Mouse (Mus musculus) erythroblast, adult 5-6 weeks (primary cell): ENCODE results near the gene Fcna. TPM values are rescaled to one million over a fixed set of nuclear protein-coding genes. Genes with fewer than 3 reads are reported as not detected.
A peak's percentile ranks its signal among the peaks of the same experiment; 100 is the strongest.

Source experiments
- ATAC-seq: replicated peaks from 2 replicates; pipeline ENCODE4 v1.8.0; 2016; ENCODE audit warnings: moderate number of reproducible peaks, mild to moderate bottlenecking, moderate TSS enrichment, inconsistent platforms; ENCODE audit not compliant: poor library complexity, low FRiP score, severe bottlenecking
- total RNA-seq, 2 experiments: library from RNA; stranded (forward) in 1 of 2; stranded (reverse) in 1 of 2; fragments of 150-400 nt in 1 of 2; fragments of 200-764, 138-1000 nt in 1 of 2; gene quantifications; 2 replicates each; pipeline versions ENCODE4 v1.2.3 to v1.2.4; 2015 to 2017; ENCODE audit warnings: low replicate concordance in 2 of 2

Fcna gene
- total RNA-seq, 2 experiments from 2014 or later, result 27.7 to 47.1 TPM

DNA sequence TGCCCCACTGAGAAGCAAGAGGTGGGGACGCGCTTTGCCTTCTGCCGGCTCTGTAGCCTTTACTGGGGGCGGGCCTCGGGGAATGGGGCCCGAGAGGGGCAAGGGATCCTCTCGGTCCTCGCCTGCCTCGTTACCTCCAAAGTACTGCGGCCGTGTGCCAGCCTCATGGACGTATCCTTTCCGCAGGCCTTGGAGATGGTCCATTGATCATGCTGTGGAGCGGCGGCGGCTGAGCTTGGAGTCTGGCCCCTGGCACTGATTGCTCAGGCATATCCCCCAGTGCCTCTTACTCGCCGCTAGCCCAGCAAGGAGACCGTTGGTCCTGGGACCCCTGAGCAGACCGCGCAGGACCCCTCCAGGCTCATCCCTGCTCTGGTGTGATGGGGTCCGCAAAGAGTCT lies 11.4 kb downstream of the Fcna start:
- no peak for ATAC-seq

GRCm38 (mm10) chr2:25608671-25609070 lies 19.2 kb downstream of the Fcna start:
- ATAC-seq, result peak; percentile 40

DNA sequence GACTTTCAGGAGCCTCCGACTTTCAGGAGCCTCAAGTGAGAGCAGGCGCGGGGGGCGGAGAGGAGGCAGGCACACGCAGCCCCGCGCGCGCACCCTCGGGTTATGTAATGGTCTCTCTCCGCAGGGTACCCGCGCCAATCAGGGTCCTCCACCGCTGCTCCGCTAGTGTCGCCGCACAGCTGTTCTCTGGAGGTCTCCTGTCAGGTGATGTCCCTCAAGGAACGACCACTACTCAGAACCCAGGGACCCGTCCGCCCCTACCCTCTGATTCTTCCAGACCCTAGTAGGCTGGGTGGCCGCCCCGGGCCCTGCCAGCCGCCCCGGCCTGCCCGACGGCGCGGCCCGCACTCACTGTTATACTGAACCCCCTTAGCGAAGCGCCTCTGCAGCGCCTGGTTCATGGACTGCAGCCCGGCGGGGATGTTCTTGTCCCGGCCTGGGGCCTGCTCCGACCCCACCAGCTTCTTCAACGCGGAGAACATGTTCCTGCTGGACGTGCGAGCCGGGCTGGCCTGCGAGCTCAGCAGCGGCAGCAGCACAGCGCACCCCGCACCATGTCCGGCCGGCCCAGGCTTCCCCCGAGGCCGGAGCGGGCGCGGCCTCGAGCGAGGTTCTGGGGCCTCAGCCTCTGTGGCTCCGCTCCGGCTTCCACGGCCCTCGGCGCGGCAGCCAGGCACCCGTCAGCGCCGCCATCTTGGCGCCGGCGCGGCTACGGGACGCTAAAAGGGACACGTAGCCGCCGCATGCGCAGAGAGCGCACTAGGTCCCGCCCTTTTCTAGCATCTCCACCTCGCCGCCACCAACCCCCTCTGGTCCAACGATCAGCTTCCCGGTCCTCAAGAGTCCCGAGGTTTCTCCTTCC lies 19.8 kb downstream of the Fcna start, which contains the start of gene Rabl6:
Gene Rabl6 (minus strand): TSS at position 761 of the 862 bp plus-strand sequence.
- ATAC-seq, result peak; percentile 89

GRCm38 (mm10) chr2:25602526-25602925 lies 25.3 kb downstream of the Fcna start:
- no peak for ATAC-seq

GRCm38 (mm10) chr2:25600037-25600436 lies 27.8 kb downstream of the Fcna start:
- no peak for ATAC-seq

DNA sequence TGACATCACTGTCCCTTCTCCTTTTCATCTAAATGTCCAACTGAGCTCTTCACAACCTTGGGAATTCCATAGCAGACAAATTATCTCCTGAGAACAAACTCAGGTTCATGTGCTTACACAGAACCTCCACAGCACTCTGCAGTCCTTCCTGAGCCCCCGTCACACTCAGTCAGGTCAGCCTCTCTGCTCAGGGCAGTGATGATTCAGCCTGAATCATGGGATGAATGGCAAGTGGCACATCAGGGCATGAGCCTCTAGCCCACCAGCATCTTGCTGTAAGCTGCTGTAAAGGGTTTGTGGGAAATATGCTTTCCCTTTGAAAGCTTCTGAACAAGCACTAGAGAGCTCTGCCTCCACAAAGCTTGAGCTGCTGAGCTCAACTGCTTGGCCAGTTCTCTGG lies 29.1 kb downstream of the Fcna start:
- no peak for ATAC-seq

DNA sequence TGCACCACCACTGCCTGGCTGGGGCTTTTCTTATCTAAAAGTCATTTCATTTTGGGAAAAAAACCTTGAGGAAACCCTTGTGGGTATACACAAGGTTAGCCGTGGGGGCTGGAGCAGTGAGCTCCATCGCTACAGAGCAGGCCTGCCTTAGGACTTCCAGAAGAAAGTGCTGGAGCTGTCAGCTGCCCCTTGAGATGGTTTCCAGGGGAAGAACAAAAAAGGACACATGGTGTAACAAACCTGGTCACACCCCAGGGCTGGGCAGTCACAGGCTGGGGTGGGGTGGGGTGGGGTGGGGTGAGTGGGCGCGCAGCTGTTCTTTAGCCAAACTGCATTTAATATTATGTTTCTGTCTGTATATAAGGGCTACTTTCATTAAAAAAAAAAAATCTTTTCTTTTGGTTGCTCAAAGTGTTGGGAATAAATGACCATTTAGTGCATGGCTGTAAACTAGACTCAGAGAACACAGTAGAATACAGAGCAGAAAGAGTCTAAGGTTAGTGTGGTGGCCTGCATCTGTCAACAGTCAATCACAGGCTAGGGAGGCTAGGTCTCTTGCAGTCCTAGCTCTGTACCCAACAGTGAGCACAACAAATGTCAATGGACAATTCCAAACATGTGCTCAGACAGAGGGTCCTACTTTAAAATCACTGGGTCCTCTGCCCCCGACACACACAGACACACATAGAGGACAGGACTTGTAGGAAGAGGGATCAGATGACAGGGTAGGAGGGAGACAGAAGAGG lies 30.9 kb downstream of the Fcna start:
- no peak for ATAC-seq

DNA sequence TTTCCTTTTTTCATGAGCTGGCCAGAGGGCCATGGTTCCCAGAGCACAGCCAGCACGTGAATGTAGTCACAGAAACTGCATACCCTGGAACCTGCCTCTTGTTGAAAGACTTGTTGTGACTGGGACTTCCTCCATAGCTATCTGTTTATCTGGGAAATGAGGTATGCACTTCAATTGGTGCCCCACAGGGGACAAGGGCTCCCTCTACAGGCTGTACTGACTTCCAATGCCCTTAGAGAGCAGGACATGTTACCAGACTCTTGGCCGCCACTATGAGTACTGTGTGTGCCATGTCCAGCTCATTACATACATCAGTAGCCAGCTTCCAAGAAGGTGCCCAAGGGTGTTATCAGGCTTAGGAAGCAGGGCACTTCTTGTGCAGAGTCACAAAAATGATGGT lies 36.0 kb downstream of the Fcna start:
- peak; percentile 55; the same call in 1 of the 2 replicates for ATAC-seq

GRCm38 (mm10) chr2:25588227-25588907 lies 39.5 kb downstream of the Fcna start:
- ATAC-seq, result no peak

GRCm38 (mm10) chr2:25587290-25587689 lies 40.5 kb downstream of the Fcna start:
- no peak for ATAC-seq

DNA sequence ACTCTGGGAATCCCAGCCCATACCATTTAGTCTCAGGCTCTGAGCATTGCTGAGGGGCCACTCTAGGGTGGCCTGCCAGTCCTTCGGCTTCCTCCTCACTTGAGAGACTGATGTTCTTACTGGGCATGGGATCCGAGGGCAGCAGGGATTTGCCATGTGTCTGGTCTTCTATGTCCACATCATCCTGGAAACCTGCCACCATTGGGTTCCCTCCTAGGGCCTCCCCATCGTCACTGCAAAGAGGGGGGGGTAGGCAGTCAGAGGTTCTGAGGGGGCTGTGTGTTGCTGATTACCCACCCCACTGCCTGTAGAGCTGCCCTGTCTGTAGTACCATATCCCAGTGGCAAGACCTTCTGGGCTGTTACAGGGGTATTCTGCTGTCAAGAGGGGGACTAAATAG lies 42.2 kb downstream of the Fcna start:
- no peak for ATAC-seq

GRCm38 (mm10) chr2:25584856-25585255 lies 43.0 kb downstream of the Fcna start:
- no peak for ATAC-seq

DNA sequence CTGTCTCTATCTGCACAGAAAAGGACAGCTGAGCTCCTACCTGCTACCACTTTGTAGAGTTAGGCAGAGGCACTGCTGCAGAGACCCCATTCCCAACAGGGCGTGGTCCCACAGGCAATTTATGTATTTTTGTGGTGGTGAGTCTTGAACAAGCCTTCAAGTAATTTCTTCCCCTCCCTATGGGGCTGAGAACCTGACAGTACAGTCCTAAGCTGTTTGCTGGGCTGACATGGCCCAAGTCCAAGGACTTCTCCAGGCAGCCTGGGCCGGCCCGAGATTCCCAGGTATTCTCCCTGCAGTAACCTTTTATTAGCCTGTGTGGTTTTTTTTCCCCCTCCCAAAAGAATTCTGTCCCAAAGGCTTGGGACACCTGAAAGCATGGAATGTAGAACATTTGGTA lies 43.7 kb downstream of the Fcna start:
- ATAC-seq, result no peak

DNA sequence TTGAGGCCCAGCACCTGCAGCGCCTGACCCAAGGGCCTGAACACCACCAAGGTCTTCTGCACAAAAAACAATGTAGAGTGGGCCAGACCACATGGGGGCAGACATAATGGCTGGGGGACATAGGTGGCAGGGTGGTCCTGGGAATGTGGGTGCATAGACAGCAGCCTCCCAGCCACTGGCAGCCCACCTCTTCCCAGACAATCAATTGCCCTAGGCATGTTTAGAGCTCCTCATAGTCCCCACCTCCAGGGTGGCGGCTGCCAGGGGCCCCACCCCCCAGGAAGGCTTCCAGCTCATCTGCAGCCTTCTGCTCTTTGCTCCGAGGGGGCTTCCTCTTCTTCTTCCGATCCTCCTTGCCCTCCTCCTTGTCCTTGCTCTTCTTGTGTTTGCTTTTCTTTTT lies 44.3 kb downstream of the Fcna start:
- ATAC-seq, result no peak

GRCm38 (mm10) chr2:25583120-25583481 lies 44.7 kb downstream of the Fcna start:
- no peak for ATAC-seq

GRCm38 (mm10) chr2:25582466-25583119 lies 45.2 kb downstream of the Fcna start:
- ATAC-seq, result no peak

GRCm38 (mm10) chr2:25581901-25582301 lies 45.9 kb downstream of the Fcna start:
- no peak for ATAC-seq

GRCm38 (mm10) chr2:25581294-25581864 lies 46.5 kb downstream of the Fcna start, which contains the start of gene Ajm1:
TSS of gene Ajm1 (minus strand) at chr2:25581757.
- ATAC-seq, result peak; percentile 71

DNA sequence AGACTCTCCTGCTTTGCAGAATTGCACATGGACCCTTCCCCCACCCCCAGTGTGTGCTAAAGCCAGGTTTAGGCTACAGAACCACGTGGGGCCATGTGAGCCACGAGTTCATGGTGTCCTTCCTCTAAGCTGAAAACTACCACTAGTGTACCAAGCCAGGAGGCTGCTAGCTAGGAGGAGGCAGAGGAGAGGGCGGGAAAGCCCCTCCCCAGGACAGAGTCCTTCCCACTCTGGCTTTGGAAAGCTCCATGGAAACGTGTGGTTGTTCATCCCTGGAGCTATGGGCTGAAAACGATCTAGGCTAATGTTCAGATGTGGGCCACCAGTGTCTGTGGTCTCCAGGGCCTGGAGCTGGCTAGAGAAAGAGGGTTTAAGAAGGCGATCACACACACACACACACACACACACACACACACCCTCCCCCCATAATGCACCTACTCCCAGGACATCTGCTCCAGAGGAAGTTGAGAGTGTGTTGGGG lies 47.2 kb downstream of the Fcna start:
- no peak for ATAC-seq
